Mouse (Mus musculus): Measurements from ENCODE around the gene Hmga2. TPM values are rescaled to one million over a fixed set of nuclear protein-coding genes. Genes with fewer than 3 reads are reported as not detected.

Gene Hmga2
- polyA plus RNA-seq, 1 experiment: 0.05 TPM

DNA sequence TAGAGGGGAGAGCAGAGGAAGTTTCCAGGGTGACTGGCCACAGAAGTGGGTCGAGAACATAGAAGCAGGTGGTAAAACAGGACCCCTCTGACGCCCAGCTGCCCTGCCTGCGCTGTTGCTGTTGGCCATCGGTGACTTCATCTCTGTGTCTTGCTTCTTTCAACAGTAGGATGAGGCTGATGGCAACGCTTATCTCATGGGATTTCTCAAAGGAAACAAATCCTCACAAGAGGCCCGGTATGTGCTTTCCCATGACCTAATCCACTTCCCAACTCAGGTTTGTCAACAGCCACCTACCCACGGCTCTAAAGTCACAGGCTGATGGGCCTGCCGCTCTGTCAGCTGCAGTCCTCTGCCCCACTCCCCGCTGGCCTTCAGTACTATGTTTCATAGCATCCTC is 52.3 kb downstream of the Hmga2 start:
- DNase-seq (ENCODE audit: low read depth): no peak

DNA sequence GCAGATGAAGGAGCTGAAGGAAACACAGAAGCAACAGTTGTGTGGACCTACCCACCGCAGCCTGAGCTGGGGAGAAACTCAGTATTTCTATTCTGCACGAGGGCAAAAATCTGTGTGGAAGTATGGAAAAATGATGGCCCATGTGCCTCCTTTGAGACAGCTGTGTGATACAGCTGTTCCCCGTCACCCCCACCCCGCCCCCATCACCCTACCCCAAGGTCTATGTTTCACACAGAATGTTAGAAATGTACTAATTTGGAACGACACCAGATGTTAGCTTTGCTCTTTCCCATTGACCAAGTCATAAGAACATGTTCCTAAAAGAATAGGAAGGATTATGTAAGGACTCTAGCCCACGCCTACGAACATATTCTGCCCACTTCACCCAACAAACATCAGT is 53.0 kb downstream of the Hmga2 start:
- DNase-seq (ENCODE audit: low read depth): no peak

DNA sequence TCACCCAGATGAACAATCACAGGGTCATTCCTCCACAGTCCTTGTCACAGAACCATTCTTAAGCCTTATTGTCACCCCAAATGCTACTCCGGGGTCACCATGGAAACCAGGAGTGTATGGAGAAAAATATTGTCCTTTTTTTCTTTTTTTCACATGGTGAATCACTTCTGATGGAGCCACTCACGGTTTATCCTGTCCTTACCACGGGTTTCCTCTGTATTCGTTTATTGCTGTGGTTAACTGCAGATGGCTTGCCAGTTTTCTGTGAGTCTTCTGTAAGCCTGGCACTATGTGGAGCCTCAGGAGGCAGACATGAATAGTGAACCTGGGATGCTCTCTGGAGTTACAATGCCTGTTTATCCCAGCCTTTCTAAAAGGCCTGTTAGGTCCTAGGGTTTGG is 53.4 kb downstream of the Hmga2 start:
- no peak for DNase-seq (ENCODE audit: low read depth)

DNA sequence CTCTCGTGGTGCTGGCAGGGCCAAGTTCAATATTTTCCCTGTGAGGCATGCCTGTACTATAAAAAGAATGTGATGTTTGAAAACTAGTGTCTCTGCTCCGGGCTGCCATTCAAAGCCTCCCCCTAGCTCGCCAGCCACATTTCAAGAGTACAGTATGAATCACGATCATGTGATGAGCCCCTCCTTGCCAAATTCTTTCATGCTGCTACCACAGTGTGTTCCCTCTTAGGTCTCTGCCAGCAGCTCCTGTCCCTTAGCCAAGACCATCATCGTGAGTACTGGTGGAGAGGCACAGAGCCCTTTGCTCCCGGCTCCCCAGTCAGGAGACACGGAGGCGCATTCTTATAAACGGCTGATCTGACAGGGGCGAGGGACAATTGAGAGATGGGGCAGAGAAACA is 54.2 kb downstream of the Hmga2 start:
- DNase-seq (ENCODE audit: low read depth): no peak

DNA sequence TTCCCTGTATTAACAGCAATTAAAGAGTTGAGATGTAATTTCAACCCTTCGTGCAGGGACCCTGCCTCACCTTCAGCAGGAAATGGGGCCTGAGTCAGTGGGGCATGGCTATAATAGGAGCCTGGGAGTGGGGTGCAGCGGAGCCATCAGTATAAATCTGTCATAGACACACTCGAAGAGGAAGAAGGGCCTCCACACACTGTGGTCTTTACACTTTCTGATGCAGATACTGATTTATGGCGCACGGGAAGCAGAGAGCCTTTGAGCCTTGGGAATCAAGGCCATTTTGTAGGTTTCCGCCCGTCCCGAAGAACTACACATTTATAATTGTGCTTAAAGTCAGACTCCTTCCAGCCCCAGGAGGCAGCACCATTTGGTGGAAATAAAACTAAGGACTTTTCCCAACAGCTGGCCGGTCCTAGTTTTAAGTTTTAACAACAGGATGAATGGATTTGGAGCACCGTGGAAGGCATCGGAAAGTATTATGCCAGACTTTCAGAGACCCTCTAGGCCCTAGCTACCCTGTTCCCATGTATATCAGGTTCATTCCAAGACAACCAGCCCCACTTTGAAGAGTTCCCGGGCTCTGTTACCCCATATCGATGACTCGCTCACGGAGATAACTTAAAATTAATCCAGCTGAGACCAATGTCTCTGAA is 55.2 kb downstream of the Hmga2 start:
- no peak for DNase-seq (ENCODE audit: low read depth)

DNA sequence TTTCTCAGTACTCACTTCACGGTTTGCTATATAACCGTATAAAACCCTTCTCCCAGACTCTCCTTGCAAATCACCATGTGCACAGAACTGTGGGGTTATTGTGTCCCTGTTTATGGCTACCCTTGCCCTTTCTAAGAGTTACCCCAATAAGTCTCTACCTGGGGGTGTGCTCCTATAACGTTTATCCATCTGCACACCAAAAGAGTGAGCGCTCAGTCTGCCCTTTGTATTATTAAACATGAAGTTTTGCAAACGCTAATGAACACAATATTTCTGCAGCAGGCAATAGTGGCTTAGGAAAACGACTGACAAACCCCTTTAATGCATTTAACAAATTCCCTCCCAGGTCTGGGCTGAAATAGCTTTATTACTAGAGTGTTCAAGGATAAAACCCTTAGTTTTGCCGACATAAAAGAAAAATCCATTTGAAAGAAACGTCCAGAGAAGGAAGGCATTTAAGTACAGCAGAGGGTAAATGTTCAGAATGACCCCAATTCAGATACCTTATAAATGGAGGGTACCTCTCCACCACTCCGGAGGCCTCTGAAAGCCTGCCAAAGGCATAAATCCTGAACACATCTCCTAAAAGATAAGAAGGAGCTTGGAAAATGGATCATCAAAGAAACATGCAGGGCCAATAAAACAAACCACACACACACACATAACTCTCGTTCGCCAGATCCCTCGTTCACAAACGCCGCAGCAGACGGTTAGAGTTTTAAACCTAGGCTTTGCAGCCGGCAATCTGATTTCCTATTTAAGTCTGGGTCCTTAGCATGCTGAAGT is 57.3 kb downstream of the Hmga2 start:
- DNase-seq (ENCODE audit: low read depth): no peak

DNA sequence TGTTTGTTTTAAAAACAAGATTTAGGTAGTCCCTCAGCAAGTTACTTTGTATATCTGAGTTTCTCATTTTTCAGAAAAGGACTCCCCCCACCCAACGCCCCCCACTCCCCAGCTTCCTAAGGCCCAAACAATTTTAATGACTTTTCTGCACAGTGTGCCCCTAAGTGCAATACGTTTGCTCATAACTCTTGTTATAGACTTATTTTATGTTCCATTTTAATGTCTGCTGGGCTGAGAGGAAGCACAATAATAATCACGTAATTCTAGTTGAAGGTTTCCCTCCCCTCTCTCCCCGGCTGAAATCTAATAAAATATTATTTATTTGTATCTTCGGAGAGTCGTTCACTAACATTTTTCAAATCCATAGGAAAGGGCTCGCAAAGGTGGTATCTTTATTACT is 58.1 kb downstream of the Hmga2 start:
- DNase-seq (ENCODE audit: low read depth): no peak

DNA sequence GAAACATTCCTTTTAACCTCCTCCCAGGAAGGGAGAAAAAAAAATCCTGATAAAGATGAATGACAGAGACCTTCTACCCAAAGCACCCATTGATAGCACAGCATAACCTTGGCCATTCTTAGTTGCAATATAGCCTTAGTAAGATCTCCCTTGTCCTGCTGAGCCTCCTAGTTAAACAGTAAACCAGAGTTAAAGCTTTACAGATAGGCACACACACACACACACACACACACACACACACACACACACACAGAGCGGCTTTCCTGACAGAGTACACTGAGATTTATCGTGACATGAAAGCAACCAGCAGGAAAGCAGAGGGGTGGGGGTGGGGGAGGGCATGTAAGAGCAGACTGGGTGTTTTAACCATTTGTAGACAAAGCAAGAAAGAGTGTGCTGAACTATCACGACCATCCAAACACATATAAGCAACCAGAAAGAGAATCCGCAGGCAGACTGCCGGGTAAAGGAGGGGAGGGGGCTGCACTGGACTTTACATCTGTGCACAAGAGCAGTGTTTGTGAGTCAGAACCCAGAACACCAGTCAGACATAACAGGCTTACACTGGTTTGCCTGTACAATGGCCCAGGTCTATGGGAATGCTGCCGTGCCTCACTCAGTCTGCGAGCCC is 58.7 kb downstream of the Hmga2 start:
- no peak for DNase-seq (ENCODE audit: low read depth)

DNA sequence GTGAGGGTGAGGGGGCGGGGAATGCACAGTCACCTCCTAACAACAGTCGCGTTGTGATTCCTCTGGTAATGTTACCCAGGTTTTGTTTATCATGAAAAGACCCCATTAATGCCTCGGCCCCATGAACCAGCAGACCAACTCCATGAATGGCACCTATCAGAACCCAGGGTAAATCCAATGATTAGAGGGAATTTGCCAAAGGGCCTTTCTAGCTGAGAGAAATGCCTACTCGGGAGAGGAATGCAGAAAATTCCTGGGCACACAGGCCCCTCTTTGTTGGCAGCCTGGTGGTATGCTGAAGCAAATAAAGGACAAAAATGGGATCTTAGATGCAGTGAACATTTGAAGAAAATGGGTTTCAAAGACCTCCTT is 59.2 kb downstream of the Hmga2 start:
- no peak for DNase-seq (ENCODE audit: low read depth)

DNA sequence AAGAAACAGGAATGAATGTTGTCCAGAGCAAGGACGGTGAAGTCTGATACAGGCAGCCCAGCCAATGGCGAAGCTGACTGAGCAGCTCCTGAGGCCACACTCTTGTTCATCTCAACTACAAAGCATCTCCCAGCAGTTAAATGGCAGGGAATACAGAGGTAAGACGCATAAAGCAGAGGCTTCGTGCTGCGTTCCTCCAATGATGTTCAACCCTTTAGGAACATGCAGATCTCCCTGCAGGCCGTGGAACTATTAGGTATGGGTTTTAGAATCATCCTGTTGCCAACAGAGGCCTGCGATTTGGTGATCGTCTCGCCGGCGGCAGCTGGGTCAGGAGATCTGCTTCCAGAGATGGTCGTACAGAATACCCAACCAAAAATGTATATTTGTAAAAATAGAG is 59.6 kb downstream of the Hmga2 start:
- no peak for DNase-seq (ENCODE audit: low read depth)

DNA sequence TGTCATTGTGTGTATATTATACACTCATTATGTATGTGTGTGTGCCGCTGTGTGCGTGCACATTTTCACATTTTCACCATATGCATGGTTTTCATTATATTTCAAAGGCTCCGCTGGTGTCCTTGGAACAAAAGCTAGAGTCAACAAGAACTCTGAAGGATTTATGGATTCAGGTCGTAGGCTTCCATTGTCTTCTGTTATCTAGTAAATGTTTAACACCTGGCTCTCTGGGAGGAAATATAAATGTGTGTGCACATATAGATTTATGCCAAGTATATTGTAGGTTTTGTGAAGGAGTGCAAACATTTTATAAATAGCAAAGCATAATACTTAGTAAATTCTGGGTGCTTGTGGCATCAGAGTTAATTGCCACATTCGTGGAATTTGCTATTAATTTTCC is 64.1 kb downstream of the Hmga2 start:
- no peak for DNase-seq (ENCODE audit: low read depth)

DNA sequence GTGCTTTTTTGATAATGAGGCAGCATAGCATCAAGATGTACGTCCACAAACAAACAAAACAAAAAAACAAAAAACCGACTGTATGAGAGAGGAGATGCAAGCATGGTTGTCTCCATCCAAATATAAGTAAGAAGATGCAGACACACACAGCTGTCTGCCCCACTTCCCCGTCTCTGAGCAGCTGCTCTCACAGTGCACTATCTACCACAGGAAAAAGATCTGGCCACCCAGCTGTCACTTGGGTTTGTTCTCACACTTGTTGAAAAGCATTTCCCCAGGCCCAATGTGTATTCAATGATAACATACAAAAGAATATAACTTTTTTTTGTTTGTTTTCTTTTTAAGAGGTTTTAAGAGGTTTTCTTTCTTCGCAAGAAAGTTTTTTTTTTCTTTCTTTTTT is 65.3 kb downstream of the Hmga2 start:
- DNase-seq (ENCODE audit: low read depth): no peak

DNA sequence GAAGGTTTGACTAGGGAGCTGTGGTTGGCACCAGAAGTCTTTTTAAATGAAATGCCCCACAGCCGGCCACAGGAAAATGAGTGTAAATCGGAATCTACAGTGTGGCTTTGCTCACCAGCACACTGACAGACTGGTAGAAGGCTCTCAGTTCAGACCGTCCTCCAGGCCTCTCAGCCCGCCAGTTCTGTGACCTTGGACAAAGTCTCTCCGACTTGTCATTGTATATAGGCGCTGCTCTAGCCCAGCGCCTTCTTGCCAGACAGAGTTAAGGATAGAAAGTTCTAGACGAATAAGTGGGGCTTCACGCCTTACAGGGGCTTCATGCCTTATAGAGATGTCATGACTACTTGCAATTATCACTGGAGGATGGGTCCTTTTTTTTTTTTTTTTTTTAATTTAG is 67.1 kb downstream of the Hmga2 start:
- no peak for DNase-seq (ENCODE audit: low read depth)

DNA sequence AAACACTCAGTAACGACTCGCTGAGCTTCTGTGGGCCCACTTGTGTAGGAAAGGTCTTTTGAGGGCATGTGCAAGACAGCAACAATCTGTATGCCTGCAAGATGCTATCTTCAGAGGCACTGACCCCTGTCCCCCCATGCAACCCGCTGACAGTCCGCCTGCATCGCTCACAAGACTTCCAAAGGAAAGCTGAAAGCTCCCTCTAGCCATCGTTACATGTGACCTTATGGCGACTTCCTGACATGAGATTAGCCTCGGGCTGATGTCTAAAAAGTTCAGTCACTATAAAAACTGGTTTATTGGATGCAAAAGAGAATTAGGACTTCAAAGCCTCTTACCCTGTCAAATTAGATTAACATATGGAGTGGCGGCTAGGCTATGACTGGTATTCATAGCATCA is 69.0 kb downstream of the Hmga2 start:
- no peak for DNase-seq (ENCODE audit: low read depth)

DNA sequence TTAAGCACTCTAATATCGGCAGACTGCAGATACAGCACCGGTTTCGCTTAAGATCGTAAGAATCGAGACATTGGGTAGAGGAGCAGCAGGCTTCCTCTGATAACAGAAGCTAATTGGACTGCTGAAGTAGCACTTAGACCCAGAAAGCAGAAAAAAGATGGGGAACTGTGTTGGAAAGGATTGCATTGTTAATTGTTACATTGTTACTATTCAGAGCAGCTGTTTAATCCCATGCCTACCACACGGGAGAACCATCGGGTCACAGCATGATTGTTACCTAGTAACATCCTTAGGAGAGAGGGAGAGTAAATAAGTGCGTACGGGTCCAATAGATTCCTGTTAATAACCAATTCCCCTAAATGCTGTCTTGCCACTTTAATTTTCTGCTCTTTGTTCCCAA is 70.2 kb downstream of the Hmga2 start:
- DNase-seq (ENCODE audit: low read depth): no peak

DNA sequence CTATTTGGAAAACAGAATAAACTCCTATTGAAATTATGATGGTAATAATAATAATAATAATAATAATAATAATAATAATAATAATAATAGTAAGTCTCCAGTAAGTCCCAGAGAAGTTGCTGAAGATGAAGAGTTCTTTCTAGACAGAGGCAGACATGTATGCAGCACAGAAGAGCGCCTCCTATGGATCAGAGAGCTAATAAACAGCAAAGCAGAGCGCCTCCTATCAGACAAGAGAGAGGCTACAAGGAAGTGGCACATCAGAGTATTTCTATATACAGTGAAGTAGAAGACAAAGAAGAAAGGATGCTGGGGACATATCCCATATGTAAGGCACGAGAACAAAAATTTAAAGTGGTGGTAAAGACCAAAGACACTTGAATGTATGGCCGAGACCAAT is 70.9 kb downstream of the Hmga2 start:
- DNase-seq (ENCODE audit: low read depth): no peak

DNA sequence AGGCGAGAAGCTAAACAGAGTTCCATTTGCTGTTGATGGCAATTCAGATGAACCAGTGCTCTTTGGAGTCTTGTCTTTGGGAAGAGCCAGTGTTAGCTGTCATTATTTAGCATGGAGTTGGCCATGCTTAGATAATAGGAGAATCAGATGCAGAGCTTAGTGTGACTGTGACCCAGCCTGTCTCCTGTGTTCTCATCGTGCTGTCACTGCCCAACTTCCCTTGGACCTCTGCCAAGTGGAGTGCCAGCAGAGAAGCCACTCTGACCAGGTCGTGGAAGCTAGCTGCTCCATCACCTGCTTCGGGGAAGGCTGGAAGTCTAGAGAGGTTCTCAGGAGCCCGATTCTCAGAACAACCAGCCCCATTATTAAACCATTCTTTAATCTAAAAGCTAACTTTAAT is 73.3 kb downstream of the Hmga2 start:
- no peak for DNase-seq (ENCODE audit: low read depth)

DNA sequence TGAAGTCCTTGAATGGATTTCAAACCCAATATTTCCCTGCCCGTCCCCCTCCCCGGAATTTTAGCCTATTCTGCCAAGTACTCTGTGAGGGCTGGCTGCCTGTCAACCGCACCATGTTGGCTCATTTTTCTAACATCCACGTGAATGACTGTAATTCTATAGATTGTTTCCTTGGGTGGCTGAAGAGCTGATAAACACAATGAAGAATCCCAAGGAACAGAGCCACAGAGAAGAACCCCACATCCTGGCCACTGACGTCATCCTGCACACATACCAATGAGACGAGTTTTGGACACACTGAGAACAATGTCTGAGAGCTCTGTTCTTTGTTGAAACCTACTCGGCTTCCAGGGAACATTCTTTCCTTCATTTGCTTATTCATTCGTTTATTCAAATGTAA is 74.5 kb downstream of the Hmga2 start:
- no peak for DNase-seq (ENCODE audit: low read depth)

DNA sequence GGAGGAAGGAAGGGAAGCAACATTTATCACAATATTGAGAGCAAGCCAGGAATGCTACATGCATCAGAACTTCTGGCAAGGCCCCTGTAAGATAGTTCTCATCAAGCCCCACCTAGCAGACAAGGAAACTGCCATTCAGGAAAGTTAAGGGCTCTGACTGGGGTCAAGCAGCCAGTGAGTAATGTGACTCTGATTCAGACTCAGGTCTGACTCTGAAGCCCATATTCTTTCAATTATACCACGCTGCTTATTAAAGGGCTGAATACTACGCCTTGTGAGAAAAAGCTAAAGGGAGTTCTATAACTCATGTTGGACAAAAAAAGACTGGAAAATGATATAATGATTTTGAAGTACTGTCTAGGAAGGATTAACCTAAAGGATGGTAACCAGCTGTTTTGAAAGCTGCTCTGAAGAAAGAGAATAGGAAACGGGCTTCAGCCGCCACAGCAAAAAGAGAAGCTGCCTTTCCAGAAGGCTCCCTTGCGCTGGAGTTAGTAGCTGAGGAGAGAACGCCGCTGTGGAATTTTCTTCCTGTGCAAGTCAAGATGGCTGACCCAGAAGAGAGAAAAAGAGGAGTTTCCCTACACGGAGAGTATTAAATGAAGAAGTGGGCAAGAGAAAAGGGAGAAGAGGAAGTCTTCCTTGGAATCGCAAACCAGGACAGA is 76.3 kb downstream of the Hmga2 start:
- no peak for DNase-seq (ENCODE audit: low read depth)

DNA sequence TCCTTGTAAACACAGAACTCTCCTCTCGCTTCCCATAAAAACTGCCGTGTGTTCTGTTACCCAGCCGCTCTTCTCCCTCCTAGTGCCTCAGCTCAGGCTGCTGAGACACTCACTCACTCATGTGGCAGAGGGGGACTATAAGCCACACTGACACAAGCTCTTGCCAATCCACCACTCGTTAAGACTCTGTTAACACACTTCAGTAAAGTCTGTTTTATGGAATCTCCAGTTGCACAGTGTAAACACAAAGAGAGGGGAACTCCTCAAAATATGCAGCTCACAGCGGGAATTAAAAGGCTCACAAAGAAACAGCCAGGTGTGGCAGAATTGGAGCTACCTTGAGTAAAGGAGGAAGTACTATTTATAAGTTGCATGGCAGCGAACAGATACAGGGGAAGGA is 77.5 kb downstream of the Hmga2 start:
- no peak for DNase-seq (ENCODE audit: low read depth)

DNA sequence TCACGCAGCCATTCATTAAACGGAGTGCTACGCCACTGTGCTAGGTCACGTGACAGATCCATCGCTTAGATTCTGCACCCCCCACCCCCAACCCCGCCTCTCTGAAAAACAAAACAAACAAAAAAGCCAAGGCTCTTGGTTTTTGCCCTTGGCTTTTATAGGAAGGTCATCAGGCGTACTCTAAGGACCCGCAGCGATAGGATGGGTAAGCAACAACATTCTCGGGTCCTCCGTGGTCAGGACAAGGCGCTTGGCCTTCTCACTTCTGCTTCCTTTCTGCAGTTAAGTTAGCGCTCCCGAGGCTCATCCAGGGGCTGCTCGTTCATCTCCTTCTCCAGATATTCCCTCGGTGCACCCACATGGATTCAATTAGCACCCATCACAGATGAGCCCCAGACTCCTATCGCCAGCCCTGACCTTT is 79.0 kb downstream of the Hmga2 start:
- DNase-seq (ENCODE audit: low read depth): no peak

DNA sequence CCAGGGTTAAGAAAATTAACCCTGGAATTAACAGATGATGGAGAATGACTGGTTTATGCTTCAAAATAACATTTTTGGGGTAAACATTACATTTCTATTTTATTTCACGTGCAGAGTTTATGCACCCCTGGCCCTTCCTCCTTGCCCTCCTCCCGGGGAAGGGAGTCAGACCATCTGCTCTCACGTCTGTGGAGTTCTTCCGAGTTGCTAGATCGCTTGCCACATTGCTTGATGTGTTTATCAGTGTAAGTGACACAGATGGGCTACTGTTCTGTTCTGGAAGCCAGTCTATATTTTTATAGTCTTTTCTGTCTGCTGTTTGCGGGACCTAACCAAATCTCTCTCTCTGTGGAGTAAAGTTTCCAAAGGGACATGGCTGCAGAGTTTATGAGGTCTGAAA is 80.7 kb downstream of the Hmga2 start:
- DNase-seq (ENCODE audit: low read depth): no peak

DNA sequence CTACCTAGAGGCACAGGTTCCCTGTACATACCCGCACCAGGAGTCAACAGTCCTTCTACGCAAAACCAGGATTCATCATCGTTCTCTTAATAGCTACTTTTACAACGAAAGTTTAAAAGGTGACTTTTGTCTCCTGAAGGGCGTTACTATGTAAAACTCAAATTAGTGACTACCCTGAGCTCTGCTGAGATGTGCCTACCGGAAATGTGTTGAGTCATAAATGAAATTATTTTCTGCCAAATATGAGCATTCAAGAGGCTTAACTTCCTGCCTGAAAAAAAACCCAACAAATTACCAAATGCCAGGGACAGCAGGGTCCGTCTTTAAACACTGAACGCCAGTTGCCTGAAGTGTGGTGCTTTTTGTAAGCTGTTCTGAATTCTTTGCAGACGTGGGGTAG is 81.5 kb downstream of the Hmga2 start:
- no peak for DNase-seq (ENCODE audit: low read depth)

Measured in gonadal fat pad, adult 2 months (tissue).